Mouse (Mus musculus) midbrain, embryonic 14.5 days (tissue): Measurements from ENCODE around the gene Egfl8. TPM values are rescaled to one million over a fixed set of nuclear protein-coding genes. Genes with fewer than 3 reads are reported as not detected.

Experiments
- ATAC-seq: fragments of 200-750 bp; cut with Nextera tagmentation; 2 replicates; pipeline ENCODE4 v1.8.0; 2017; ENCODE audit warnings: moderate number of reproducible peaks, moderate library complexity; ENCODE audit not compliant: low FRiP score, low TSS enrichment
- DNase-seq: peaks from one replicate; pipeline ENCODE4 v3.0.0-alpha.2; 2015
- H3K27ac ChIP-seq: fragments of 300-500 bp; sonication (generic); replicated peaks from 2 replicates; pipeline ENCODE4 v1.5.1; 2014; ENCODE audit warnings: mild to moderate bottlenecking, low read depth, low read length, moderate library complexity
- H3K27me3 ChIP-seq: fragments of 300-500 bp; sonication (generic); 2 replicates; pipeline ENCODE4 v1.6.1; 2014; ENCODE audit warnings: low read length, control low read depth, mixed read lengths; ENCODE audit not compliant: control insufficient read depth, insufficient read depth
- H3K36me3 ChIP-seq: fragments of 300-500 bp; sonication (generic); 2 replicates; pipeline ENCODE4 v1.6.1; 2014; ENCODE audit warnings: low read length, control low read depth; ENCODE audit not compliant: control insufficient read depth, insufficient read depth
- H3K4me1 ChIP-seq: fragments of 300-500 bp; sonication (generic); 2 replicates; pipeline ENCODE4 v1.6.1; 2014; ENCODE audit warnings: mild to moderate bottlenecking, antibody characterized with exemption, low read length, control low read depth; ENCODE audit not compliant: control insufficient read depth, insufficient read depth
- H3K4me2 ChIP-seq: fragments of 300-500 bp; sonication (generic); 2 replicates; pipeline ENCODE4 v1.6.1; 2014; ENCODE audit warnings: mild to moderate bottlenecking, low read length, moderate library complexity
- H3K4me3 ChIP-seq: fragments of 300-500 bp; sonication (generic); replicated peaks from 2 replicates; pipeline ENCODE4 v1.5.1; 2014; ENCODE audit warnings: low read depth, low read length
- H3K9ac ChIP-seq: fragments of 300-500 bp; sonication (generic); replicated peaks from 2 replicates; pipeline ENCODE4 v1.6.1; 2014; ENCODE audit warnings: mild to moderate bottlenecking, low read length, moderate library complexity
- H3K9me3 ChIP-seq: fragments of 300-500 bp; sonication (generic); 2 replicates; pipeline ENCODE4 v1.6.1; 2016; ENCODE audit warnings: low read length, control low read depth, mixed read lengths; ENCODE audit not compliant: control insufficient read depth
- WGBS: fragments of 180-500 bp; shearing (Covaris S2); extraction: QIAGEN DNeasy Blood & Tissue Kit; methylation state at CpG from one replicate; pipeline ENCODE4 v1.1.7; 2014; 5-methylcytosine and 5-hydroxymethylcytosine counted together
- polyA plus RNA-seq: library from polyadenylated mRNA; unstranded; fragments of >200 nt; fragmentation: Nextera tagmentation; extraction: Ambion mirVana; gene quantifications from 2 replicates; pipeline ENCODE4 v1.2.1, GENCODE M21; 2014

Gene Egfl8
- polyA plus RNA-seq, 1 experiment from 2014 or later = 9.5 TPM

DNA sequence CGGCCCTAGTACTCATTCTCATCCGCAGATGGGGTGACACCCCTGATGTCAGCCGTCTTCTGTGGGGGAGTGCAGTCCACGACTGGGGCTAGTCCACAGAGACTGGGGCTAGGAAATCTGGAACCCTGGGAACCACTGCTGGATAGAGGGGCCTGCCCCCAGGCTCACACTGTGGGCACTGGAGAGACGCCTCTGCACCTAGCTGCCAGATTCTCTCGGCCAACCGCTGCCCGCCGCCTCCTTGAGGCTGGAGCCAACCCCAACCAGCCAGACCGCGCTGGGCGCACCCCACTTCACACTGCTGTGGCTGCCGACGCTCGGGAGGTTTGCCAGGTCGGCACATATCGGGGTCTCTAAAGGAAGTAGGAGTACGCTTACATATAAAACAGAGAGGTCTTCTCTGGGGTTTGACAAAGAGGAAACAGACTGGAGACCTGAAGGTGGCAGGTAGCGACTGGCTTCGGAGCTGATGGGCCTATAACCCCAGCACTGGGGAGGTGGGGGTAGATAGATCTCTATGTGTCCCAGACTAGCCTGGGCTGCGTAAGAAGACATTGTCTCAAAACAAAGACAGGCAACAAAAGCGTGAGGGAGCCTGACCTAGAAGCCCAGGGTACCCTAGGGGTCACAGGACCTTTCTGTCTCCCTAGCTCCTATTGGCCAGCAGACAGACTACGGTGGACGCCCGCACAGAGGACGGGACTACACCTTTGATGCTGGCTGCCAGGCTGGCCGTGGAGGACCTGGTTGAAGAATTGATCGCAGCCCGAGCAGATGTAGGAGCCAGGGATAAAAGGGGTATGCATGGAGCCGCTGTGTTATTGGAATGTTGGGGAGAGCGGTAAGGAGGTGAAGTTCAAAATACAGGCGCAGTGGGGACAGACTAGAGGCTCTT, 29.6 kb downstream of the Egfl8 start:
- Histone ChIP-seq H3K4me2 (peak overlapping the region; percentile 98), H3K4me1 (peaks cover 39% of the 10 kb centered on the region), H3K36me3 (no peaks in the 10 kb centered on the region), H3K27me3 (no peaks in the 10 kb centered on the region), H3K9ac (peak overlapping the region; percentile 85), H3K9me3 (no peaks in the 10 kb centered on the region), H3K4me3 (peak overlapping the region; percentile 69), H3K27ac (peak overlapping the region; percentile 99)
- peak; percentile 64 for DNase-seq
- ATAC-seq = peak; percentile 4; the same call in 1 of the 2 replicates
- WGBS = 12% methylated on average over 32 of the region's 32 CpGs

DNA sequence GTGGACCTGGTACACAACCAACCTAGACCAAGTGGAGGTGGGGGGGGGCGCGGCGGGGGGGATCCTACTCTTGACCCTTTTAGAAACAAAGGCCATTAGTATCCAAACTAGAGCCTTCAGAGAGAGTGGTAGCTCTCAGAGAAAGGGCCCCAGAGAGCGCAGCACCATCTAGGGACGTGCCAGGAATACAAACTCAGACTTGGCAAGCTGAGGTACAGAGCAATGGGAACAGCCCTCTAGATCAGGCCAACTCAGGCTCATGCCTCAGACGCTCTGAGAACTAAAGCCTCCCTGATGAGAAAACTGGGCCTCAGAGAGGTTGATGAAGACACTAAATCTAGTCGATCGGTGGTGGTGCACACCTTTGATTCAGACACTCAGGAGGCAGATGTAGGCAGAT, 30.6 kb downstream of the Egfl8 start:
- Histone ChIP-seq H3K4me1 (peaks cover 30% of the 10 kb centered on the region), H3K36me3 (no peaks in the 10 kb centered on the region), H3K4me2 (no peak overlapping the region), H3K9ac (no peak overlapping the region), H3K9me3 (no peaks in the 10 kb centered on the region), H3K4me3 (no peak overlapping the region), H3K27ac (peak overlapping the region; percentile 99; the same call in 1 of the 2 replicates), H3K27me3 (no peaks in the 10 kb centered on the region)
- WGBS = 87% methylated on average over 8 of the region's 8 CpGs
- ATAC-seq = no peak
- no peak for DNase-seq

DNA sequence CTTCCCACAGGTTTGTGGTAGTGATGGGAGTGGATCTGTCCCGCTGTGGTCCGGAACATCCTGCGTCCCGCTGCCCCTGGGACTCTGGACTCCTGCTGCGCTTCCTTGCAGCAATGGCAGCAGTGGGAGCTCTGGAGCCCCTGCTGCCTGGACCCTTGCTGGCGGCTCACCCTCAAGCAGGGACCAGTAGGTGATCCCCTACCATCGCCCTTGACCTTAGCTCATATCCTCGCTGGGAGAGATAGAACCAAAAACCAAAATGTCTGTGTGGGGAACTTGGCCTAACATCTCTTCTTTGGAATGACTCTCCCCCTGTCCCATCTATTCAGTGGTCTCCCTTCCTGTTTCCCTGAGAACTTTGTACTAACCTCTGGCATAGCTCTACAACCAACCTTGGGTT, 32.0 kb downstream of the Egfl8 start:
- ATAC-seq = no peak
- no peaks in the 10 kb centered on the region for H3K9me3 ChIP-seq
- no peaks in the 10 kb centered on the region for H3K36me3 ChIP-seq
- 83% methylated on average over 8 of the region's 8 CpGs for WGBS
- no peak overlapping the region for H3K4me3 ChIP-seq
- no peak overlapping the region for H3K4me2 ChIP-seq
- DNase-seq = no peak
- no peaks in the 10 kb centered on the region for H3K27me3 ChIP-seq
- H3K4me1 ChIP-seq = peaks cover 24% of the 10 kb centered on the region
- no peak overlapping the region for H3K9ac ChIP-seq
- H3K27ac ChIP-seq = no peak overlapping the region

DNA sequence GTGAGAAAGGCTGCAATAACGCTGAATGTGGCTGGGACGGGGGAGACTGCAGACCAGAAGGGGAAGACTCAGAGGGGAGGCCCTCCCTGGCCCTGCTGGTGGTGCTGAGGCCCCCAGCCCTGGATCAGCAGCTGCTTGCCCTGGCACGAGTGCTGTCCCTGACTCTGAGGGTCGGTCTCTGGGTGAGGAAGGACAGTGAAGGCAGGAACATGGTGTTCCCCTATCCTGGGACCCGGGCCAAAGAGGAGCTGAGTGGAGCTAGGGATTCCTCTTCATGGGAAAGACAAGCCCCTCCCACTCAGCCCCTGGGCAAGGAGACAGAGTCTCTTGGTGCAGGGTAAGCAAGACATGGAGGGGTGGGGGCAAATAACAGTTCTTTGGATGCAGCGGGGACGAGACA, 32.4 kb downstream of the Egfl8 start:
- H3K4me1 ChIP-seq = peaks cover 20% of the 10 kb centered on the region
- DNase-seq (no peak), ATAC-seq (no peak)
- no peak overlapping the region for H3K4me2 ChIP-seq
- no peaks in the 10 kb centered on the region for H3K9me3 ChIP-seq
- no peak overlapping the region for H3K27ac ChIP-seq
- 60% methylated on average over 7 of the region's 7 CpGs for WGBS
- no peak overlapping the region for H3K9ac ChIP-seq
- no peaks in the 10 kb centered on the region for H3K36me3 ChIP-seq
- no peaks in the 10 kb centered on the region for H3K27me3 ChIP-seq
- no peak overlapping the region for H3K4me3 ChIP-seq

DNA sequence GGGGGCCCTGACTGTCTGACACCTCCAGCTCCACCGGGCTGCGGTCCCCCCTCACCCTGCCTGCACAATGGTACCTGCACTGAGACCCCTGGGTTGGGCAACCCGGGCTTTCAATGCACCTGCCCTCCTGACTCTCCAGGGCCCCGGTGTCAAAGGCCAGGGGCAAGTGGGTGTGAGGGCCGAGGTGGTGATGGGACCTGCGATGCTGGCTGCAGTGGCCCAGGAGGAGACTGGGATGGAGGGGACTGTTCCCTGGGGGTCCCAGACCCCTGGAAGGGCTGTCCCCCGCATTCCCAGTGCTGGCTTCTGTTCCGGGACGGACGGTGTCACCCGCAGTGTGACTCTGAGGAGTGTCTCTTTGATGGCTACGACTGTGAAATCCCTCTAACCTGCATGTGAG, 33.2 kb downstream of the Egfl8 start:
- H3K4me2 ChIP-seq = no peak overlapping the region
- peaks cover 14% of the 10 kb centered on the region for H3K4me1 ChIP-seq
- ATAC-seq = no peak
- no peak overlapping the region for H3K27ac ChIP-seq
- H3K9ac ChIP-seq = no peak overlapping the region
- no peaks in the 10 kb centered on the region for H3K9me3 ChIP-seq
- WGBS = 88% methylated on average over 12 of the region's 12 CpGs
- H3K27me3 ChIP-seq = no peaks in the 10 kb centered on the region
- DNase-seq = no peak
- H3K36me3 ChIP-seq = no peaks in the 10 kb centered on the region
- H3K4me3 ChIP-seq = no peak overlapping the region

DNA sequence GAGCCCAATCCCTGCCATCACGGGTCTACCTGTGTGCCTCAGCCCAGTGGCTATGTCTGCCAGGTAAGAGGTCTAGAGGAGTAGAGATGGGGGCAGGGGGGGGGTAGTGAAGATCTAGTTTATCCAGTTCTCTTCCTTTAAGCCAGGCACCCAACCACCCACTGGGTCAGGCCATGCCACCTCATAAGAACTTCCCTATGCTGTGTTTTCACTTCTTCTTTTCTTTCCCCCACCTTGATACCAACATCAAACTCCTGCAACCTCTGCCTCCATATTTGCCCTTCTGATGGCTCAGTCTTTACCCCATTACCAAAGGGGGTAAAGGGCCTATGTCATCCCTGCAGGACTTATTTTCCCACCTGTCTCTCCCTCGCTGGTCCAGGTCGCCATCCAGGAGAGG, 37.7 kb downstream of the Egfl8 start:
- Histone ChIP-seq H3K4me3 (no peak overlapping the region), H3K4me2 (no peak overlapping the region), H3K27me3 (no peaks in the 10 kb centered on the region), H3K27ac (no peak overlapping the region), H3K4me1 (no peaks in the 10 kb centered on the region), H3K36me3 (no peaks in the 10 kb centered on the region), H3K9ac (no peak overlapping the region), H3K9me3 (no peaks in the 10 kb centered on the region)
- 91% methylated on average over 3 of the region's 3 CpGs for WGBS
- ATAC-seq = no peak
- no peak for DNase-seq

DNA sequence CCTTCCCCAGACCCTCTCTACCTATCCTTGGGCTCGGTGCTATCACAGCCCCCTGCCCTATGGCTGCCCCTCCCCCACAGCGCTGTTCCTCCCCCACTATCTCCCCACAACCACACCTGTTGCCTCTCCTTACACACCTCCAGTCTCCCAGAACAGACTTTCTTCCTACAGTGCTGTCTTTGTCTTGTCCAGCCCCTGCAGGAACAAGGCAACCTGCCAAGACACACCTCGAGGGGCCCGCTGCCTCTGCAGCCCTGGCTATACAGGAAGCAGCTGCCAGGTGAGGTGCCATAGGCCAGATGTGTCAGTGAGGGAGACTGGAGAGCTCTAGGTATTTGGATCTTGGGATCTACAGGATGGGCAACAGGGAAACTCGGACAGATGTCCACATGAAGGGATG, 39.2 kb downstream of the Egfl8 start:
- Histone ChIP-seq H3K4me3 (no peak overlapping the region), H3K36me3 (no peaks in the 10 kb centered on the region), H3K4me1 (no peaks in the 10 kb centered on the region), H3K9ac (no peak overlapping the region), H3K4me2 (no peak overlapping the region), H3K9me3 (no peaks in the 10 kb centered on the region), H3K27ac (no peak overlapping the region), H3K27me3 (no peaks in the 10 kb centered on the region)
- DNase-seq (no peak), ATAC-seq (no peak)
- 71% methylated on average over 5 of the region's 5 CpGs for WGBS

DNA sequence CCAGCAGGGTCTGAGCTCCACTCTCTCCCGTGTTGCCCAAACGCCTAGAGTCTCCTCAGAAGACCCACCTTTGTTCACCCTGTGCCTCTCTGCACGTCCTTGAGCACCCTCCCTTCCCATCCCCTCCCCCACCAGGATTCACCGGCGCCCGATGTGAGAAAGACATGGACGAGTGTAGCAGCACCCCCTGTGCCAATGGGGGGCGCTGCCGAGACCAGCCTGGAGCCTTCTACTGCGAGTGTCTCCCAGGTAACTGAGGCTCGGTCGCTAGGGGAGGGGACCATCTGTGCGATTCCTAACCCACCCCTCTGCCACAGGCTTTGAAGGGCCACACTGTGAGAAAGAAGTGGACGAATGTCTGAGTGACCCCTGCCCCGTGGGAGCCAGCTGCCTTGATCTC, 43.4 kb downstream of the Egfl8 start:
- Histone ChIP-seq H3K9me3 (no peaks in the 10 kb centered on the region), H3K36me3 (no peaks in the 10 kb centered on the region), H3K27ac (no peak overlapping the region), H3K9ac (no peak overlapping the region), H3K4me1 (no peaks in the 10 kb centered on the region), H3K4me2 (no peak overlapping the region), H3K27me3 (no peaks in the 10 kb centered on the region; the same call in 1 of the 2 replicates), H3K4me3 (no peak overlapping the region)
- ATAC-seq = no peak
- DNase-seq = no peak
- 9% methylated on average over 15 of the region's 15 CpGs for WGBS

DNA sequence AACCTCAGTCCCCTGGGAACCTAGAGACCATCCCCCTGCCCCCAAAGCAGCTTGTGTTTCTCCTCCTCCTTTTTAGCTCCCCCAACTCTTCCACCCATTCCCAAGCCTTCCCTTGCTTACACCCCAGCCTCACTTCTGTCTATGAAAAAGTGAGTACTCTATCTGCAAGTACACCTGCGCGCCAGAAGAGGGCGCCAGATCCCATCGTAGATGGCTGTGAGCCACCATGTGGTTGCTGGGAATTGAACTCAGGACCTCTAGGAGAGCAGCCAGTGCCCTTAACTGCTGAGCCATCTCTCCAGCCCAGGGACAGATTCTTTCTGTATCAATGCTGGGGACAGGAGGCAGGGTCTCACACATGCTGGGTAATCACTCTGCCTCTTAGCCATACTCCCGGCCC, 43.9 kb downstream of the Egfl8 start:
- no peak for DNase-seq
- no peak overlapping the region for H3K27ac ChIP-seq
- no peaks in the 10 kb centered on the region; the same call in 1 of the 2 replicates for H3K27me3 ChIP-seq
- H3K36me3 ChIP-seq = no peaks in the 10 kb centered on the region
- H3K4me2 ChIP-seq = no peak overlapping the region
- no peaks in the 10 kb centered on the region for H3K9me3 ChIP-seq
- 15% methylated on average over 5 of the region's 5 CpGs for WGBS
- ATAC-seq = no peak
- H3K9ac ChIP-seq = no peak overlapping the region
- H3K4me3 ChIP-seq = no peak overlapping the region
- H3K4me1 ChIP-seq = no peaks in the 10 kb centered on the region
